Mouse (Mus musculus): ENCODE data around the gene Atxn3.
"Not testable (repeated sequence)": the region's sequence is repeated elsewhere in the genome, so short reads cannot be mapped to it uniquely, and the experiment has no call there.

DNA sequence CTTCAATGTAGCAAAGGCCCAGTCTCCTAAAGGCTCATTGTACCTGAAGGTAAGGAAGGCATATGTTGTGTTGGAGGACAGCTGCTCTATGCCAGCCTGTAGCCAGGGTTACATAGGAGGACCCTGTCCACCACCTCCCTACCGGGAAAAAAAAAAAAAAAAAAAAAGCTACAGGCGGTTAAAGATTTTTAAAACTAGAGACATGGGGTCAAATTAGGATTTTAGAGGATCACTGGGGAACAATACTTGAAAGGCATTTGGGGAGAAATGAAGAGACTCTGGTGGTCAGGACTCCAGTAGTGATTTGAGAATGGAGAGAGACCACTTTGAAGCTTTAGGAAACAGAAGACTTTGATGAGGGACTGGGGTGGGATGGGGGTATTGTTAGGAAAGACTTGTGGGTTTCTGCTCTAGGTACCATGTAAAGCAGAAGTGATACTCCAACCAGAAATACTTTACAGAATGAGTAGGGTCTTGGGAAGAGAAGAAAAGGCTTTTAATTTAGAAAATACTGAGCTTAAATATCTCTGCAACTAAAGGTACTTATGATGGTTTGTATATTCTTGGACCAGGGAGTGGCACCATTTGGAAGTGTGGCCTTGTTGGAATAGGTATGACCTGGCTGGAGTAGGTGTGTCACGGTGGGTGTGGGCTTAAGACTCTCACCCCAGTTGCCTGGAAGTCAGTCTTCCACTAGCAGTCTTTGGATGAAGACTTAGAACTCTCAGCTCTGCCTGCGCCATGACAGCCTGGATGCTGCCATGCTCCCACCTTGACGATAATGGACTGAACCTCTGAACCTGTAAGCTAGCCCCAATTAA is 1.1 kb upstream of the Atxn3 start:
- not testable (repeated sequence) for TF ChIP-seq ZC3H11A (IDR thresholded peaks at IDR 0.05; ENCODE audit: borderline replicate concordance, low read depth, low read length); HCFC1 (IDR thresholded peaks at IDR 0.05; ENCODE audit: borderline replicate concordance, insufficient read depth, low read length); CHD2 (IDR thresholded peaks at IDR 0.05; ENCODE audit: low read depth, low read length)
- peak; percentile 49; the same call in 1 of the 2 replicates for TF ChIP-seq ZNF384 (IDR thresholded peaks at IDR 0.05; ENCODE audit: low read depth, low read length)
